Mouse (Mus musculus) heart, postnatal 4 days (tissue): ENCODE measurements around the gene Cdk19. TPM values are rescaled to one million over a fixed set of nuclear protein-coding genes. Genes with fewer than 3 reads are reported as not detected.

Experiments
- DNase-seq: peaks from one replicate; pipeline ENCODE4 v3.0.0; 2021
- total RNA-seq, 2 experiments: library from RNA; stranded (reverse); gene quantifications; 2 replicates each; pipeline ENCODE4 v1.2.3; 2021

Cdk19 gene
- total RNA-seq, 2 experiments from 2014 or later: 14.2 to 14.5 TPM

DNA sequence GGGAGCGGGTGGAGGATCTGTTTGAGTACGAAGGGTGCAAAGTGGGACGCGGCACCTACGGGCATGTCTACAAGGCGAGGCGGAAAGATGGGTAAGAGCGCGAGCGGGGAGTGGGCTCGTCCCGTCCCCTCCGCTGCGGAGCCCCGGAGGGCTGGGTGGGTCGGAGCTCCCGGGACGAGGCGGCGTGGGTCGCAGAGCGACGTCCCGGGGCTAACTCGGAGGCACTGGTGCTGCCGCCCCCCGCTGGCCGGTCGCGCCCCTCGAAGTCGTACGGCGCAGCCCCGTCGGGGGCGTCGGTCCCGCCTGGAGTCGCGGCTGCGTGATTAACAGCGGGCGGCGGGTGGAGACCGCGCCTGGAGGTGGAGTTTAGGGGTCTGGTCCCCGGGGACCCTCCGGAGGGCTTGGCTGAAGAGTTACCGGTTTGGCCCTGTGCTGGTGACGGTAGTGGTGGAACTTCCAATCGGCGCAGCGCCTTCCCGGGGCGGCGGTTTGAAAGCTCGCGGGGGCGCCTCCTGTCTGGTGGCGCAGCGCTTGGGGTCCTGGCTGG is 10.3 kb downstream of the Cdk19 start:
- DNase-seq: peak; percentile 73

DNA sequence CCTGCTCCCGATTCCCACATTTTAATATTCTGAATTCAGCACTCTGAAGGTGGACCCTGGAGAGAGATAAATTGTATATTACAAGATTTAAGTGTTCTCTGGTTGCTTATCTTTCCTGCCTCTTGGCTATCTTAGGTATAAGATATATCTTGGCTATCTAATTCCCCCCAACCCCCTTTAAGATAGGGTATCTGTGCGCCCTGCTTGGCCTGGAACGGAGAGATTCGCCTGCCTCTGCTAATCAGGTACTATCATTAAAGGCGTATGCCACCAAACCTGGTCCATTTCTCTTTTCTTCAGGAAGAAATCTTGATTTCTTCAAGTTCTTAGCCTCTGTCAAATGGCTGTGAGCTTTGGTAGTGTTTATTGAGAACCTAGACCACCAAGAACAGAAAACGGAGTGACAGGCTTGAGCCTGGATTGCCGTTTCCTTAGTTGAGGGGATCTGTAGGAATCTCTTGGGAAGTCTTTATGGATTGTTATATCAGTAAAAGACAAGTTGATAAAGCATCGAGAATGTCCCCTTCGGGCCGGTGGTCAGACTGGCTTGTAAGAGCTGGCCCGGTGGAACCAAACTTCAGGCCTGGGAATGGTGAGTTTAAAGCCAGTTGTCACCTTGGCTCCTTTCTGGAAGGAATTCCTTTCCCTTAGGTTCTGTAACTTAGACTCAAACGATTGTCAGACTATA is 11.0 kb downstream of the Cdk19 start:
- DNase-seq: no peak

DNA sequence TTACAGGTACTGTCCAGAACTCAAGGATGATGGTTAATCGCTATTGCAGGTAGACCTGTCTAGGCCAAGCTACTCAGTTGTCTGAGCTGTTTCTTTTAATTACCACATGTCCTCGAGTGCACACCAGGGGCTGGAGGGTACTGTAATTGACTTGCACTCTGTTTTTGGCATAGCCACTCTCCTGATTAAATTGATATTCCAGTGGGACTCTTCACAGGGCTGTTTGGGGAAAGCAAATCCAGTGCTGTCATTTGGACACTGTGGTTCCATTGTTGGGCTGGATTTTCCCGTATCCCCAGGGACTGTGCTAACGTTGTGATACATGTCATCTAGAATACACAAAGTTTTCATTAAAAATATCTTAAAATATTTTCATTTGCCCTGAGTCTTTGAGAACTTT is 11.8 kb downstream of the Cdk19 start:
- no peak for DNase-seq

DNA sequence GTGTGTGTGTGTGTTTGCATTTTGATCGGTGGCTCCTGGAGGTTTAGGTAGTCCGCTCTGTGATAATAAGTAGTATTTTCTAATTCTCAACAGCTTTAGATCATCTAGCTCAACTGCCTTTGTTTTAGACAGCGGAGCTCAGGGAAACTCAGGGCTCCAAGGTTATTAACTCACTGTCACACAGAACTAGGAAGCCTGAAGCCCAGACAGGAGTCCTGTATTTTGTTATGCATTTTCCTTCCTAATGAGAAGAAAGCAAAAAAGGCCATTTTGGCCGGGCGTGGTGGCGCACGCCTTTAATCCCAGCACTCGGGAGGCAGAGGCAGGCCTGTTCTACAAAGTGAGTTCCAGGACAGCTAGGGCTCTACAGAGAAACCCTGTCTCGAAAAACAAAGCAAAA is 14.7 kb downstream of the Cdk19 start:
- no peak for DNase-seq

DNA sequence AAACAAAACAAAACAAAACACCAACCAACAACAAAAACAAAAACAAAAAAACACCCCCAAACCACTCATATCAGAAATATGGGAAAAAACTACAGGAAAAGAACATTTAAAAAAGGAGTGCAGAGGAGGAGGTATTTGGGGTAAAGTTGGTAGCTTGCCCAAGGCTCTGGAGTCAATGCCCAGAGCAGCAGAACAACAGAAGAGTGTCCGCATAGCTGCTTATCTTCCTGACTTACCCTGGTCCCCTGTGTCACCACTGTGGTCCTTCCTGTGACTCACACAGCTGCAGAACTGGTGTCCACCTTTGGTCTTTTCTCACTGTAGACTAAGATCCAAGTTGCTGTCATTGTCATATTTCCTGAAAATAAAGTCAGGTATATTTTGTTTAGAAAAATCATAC is 15.2 kb downstream of the Cdk19 start:
- no peak for DNase-seq

DNA sequence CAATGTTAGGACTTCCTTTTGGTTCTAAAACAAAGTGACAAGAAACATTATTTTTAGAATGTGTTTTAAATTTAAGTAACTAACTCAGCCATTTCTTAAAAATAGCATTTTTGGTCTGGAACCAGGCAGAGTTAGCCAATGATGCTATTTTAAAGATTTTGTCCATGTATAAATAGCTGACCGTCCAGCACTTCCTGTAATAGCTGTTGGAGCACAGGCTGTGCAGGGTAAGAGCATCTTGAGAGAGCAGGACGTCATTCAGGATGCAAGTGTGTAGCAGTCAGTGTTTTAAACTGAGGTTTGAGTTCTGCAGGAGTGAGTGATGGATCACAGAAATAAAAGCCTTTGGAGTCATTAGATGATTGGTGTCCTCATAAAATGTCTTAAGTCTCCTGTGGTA is 18.8 kb downstream of the Cdk19 start:
- DNase-seq: no peak

DNA sequence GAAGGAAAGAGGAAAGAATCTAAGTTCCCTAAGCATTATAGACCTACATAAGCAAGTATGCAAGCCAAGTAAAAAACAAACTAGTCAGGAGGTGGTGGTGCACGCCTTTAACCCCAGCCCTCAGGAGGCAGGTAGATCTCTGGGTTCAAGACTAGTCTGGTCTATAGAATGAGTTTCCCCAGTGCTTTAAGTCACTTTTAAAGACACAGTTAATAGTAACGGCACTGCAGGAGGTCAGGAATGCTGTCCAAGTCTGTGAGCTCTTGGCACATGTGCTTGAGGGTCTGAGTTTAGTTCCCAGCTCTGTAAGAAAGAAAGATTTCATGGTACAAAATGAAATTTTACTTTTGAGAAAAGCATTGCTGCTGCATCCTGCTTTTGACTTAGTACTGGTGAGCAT is 19.8 kb downstream of the Cdk19 start:
- no peak for DNase-seq

DNA sequence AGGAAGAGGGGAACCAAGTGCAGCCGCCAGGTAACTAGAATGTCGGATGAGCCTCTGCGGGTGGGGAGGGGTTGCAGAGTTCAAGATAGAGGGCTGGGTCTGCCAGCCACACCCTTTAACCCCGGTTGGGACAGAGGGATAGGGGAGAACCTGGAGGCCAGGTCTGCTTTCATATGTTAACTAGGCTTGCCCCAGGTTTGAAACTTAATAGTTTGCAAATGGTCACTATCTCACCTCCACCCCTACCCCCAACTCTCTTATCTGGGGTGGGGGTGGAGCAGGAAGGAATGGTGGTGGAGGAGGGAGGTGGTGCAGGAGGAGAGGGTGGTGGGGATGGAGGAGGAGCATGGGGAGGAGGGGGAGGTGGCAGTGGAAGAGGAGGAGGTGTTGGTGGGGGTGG is 23.6 kb downstream of the Cdk19 start:
- DNase-seq: no peak

DNA sequence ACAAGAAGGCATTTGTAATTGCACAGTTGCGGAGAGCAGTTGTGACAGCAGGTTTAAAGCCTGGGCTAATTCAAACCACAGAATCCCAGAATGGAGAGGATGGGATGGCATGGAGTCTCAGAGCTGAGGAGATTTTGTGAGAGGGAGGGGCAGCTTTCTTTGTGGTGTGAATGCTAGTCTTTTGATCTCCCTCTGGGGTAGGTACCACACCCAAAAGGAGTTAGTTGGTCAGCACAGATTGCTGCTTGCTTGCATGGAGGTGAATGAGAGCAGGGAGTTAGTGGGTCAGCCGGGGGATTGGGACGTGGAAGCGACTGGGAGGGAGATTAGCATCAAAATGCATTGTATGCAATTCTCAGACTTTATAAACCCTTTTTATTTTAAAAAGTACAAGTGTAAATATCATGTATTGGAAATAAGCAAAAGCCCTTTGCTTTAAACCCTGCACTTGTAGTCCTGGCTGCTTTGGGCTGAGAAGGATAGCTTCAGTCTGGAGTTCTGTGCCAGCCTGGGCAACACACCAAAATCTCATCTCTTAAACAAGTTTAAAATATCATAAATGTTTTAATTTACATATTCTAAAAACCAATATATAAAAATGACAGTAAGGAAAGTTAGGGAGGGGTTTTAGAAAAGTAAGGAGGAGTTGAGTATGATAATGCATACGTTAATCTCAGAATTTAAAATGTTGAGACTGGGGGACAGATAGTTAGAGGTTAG is 25.4 kb downstream of the Cdk19 start:
- DNase-seq: no peak

DNA sequence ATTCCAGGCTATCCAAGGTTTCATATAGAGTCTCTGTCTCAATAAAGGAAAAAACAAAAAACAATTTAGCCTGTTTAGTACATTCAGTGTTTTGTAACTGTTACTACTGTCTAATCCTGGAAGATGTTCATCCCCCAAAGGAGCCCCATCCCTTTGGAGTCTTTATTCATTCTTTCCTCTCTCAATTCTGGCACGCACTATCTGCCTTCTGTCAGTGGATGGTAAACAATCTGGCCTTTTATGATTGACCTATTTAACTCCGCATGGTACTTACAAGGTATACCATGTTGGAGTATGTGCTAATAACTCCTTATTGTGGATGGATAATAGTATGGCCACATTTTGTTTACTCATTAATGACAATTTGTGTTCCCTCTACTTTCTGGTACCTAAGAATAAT is 26.6 kb downstream of the Cdk19 start:
- no peak for DNase-seq

DNA sequence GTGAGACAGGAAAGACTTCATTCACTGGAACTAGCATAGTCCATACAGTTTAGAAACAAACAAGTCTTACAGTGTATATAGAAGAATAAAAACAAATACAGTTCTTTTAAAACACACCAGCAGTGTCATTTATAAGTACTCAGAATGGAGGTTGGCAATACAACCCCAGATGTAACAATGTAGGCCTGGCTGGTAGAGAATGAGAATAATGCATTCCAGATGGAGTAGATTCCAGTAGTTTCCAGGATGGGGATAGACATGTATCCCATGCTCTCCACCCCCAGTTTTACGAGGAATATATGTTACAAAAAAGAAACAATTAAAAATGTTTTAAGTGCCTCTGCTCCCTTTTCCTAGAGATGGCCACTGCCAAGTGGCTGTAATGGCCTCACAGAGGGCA is 29.2 kb downstream of the Cdk19 start:
- no peak for DNase-seq

DNA sequence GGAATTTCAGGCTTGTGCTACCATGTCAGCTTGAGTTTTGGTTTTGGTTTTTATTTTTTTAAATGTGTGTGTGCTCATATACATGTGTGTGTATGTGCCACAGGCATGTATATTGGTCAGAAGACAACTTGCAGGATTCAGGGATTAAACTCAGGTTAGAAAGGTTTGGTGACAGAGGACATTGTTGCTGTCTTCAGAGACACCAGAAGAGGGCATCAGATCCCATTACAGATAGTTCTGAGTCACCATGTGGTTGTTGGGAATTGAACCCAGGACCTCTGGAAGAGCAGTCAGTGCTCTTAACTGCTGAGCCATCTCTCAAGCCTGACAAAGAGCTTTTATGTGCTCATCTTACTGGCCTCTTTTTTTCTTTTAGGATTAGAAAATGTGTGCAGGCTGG is 30.8 kb downstream of the Cdk19 start:
- DNase-seq: no peak

DNA sequence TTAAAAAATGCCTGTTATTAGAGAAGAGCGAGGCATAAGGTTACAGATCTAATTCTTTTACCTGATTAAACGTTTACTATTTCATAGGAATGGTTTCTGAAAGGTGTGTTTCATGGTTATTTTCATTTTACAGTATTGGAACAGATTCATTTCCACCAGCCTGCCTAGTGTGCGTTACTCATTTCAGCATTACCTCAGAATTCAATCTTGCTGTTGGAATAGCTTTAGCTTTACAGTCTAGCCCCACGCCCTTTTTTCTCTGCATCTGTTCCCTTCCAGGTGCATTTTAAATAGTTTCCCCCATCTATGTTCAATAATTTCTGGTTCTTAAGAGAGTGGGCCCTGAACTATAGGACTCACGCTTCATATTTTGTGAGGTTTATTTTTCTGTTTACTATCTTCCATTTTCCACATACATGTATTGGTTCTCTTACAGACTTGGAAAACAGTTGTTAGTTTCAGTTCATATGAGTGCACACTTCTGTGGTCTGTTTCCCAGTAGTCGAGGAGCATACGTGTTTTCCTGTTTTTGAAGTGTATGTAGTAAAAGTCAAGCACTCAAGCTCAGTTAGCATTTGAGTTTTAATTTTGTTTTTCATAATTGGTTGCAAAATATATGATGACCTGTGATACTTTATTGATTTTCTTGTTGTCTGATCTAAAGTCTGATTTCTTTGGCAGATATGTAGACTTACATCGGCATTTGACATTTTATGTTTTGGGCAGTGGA is 32.0 kb downstream of the Cdk19 start:
- DNase-seq: no peak

DNA sequence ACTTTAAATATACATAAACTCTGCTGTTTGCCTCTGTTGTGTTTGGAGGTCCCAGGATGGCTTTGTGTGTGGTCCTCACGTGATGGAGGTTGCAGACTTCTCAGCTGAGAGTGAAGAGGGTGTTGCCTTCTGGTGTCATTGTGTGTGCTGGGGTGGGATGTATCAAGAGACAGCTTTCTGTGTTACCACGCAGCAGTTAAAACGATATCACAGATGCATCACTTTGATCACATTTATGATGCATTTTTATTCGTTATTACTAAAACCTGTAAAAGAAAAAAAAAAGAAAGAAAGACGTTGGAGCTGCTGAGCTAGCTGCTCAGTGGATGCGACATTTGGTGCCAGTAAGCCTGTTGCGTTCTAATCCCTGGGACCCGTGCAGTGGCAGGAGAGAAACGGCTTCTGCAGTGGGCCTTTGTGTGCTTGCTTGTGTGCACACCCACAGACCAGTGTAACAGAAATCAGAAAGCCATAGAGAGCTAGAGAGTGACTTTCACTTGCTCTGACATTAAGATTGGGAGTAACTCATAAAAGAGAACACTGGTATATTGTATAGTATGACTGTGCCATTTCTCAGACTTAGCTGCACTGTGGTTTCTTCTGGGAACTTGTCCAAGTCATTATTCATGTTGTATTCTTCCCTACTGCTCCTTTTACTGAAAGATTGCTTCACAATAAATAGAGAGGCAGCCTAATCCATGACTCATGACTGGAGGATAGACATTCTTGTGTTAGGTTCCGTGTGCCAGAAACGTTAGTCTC is 32.7 kb downstream of the Cdk19 start:
- DNase-seq: no peak

DNA sequence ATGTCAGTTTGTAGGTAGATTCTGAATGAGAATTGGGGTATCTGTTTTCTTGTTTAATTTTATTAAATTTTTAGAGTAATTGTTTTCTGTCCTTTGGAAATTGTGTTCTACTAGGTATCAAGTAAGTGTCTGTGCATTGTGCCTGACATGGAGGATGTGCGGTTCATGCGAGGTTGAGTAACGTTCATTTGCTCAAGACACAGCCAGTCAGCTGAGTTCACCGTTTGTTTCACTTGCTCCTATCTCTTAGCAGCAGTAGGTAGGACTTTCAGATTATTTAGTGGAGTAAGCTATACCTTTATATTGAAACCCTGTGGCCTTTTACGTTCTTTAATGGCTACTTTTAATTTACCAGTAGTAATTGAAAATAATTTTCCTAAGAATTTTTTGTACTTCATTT is 34.4 kb downstream of the Cdk19 start:
- no peak for DNase-seq

DNA sequence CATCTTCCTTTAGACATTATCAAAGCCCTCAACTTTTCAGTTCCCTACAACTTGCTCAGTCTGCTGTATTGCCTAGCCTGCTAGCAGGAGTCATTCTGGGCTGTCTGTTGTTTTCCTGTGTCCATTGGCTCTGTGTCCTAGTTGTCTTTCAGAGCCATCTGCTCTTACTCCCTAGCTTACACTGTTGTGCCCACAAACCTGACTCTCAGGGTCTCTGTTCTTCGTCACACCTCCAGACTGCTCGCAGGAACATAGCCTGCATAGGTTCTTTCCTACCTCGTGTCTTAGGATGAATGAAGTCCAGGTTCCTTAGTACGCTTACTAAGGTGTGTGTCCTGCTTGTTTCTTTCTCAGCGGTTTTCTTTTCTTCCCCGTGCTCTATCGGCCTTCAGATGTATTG is 35.5 kb downstream of the Cdk19 start:
- no peak for DNase-seq

DNA sequence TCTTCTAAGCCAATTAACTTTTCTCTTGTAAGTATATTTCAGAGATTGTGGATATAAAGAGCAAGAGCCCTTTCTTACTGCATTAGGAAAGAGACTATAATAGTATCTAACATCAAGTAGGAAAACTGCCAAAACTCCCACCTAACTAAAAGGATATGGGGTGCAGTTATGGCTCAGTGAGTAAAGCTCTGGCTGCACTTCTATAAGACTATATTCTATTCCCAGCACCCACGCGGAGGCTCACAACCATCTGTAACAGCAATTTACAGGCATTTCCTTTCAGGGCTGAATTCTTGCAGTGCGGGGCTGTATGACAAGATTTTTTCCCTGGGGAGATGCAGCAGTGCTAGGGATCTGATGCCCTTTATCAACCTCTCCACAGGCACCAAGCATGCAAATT is 36.9 kb downstream of the Cdk19 start:
- no peak for DNase-seq

DNA sequence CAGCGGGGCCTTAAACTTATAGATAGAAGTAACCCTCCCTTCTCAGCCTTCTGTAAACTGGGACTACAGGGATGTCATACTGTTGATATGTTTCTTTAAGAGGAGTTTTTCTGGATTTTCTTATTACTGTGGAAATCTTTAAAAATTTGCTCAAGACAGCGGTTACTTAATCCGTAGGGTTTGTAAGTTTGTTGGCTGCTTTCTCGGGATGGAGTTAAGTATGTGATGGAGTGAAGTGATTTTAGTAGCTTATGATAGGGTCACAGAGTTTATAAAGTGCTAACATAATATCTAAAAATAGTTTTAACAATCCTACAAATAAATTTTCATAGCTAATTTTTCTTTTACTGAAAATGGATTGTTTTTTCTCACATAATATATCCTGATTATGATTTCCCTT is 38.9 kb downstream of the Cdk19 start:
- DNase-seq: no peak

DNA sequence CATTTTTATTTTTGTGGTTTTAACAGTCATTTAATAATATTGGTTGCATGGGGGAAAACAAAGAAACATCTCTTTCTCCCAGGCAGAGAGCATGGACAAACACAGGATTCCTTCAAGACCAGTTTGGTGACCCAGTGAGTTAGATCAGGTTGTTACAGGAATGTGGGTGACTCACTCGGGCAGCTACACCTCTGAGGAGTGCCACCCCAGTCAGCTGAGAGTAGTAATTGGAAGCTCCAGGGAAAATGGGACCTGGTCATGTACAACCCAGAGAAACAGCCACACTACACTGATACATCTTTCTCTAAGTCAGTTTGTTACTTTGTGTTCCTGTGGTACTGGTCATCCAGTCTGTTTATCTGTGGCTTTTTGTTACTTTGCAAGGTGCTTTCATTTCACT is 40.3 kb downstream of the Cdk19 start:
- DNase-seq: no peak

DNA sequence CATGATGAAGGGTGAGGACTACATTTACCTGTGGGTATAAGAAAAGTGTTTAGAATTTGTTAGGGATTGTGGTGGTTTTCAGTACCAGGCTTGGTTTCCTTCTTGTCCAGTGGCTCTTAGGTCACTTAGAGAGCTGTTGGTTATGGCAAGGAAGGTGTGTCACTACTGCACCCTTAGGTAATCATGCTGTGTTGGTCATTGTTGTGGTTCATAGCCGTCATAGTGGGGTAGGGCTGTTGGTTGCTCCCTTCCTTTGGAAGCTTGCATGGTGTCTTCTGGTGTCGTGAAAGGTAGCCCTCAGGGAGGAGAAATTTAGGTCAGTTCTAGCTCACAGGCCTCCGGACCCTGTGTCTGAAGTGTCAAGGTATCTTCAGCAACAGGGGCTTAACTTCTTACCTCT is 46.0 kb downstream of the Cdk19 start:
- DNase-seq: no peak

DNA sequence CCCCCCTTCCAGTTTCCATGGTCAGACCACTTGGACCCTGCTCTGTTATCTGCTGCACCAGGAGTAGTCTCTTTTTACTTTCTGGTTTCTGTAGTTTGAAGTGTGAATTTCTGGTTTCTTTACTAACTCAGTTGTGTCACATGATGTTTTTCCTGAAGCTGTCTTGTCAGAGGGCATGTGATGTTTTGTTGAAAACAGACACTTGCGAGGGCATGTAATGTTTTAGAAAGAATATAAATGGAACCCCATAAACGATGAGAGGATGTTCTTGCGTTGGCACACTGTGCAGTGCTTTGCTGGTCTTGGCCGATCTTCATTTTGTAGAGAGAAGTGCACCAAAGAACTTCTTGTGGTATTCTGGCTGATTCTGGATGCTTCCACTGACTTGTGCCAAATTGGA is 46.8 kb downstream of the Cdk19 start:
- no peak for DNase-seq

DNA sequence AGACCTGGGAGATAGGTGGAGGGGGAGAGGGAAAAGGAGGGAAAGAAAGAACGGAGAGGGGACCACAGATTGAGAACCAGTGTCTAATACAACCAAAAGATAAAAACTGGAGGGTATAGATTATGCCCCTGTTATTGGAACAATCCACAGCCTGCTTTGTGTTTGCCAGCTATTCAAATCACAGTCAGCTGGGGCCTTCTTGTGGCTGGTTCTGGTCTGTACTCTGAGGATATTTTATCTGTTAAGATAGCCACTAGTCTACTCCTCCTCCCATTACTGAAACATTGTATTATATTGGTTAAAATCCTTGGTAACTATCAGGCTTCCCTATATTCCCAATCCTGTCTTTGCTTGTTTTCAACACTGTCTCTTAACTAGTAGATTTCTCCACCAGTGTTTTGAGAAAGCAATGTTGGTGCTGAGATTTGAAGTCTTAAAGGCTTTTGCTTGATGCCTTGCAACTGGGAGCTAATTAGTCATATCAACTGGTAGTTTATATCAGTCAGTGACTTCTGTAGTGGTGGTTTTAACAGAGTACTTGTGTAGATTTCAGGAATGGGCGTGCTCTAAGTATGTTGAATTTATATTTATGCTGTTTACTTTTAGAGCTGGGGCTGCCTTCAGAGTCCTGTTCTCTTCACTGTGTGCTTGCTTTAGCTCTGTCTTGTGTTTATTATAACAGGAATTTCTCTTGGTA is 54.2 kb downstream of the Cdk19 start:
- DNase-seq: no peak
